In genomic region chr8:77239462-77239861, GRCm38 (mm10) we compare ENCODE assay signal across 22 mouse cellular contexts.
A peak's percentile ranks its signal among the peaks of the same experiment; 100 is the strongest.
DNase-seq lines count a peak whose midpoint lies in the region; ATAC-seq and TF ChIP-seq lines count a peak whose summit lies in the region.
"Had no signal": no experiment of that assay in that cellular context is flagged by ENCODE, and none has a peak within 500 bp of the region (broad histone marks: within the 10 kb centered on the region; RNA-seq: fewer than 3 reads in every experiment).

No protein-coding gene starts in this region.

- TF ChIP-seq EP300 in stomach, postnatal 0 days (optimal IDR thresholded peaks at IDR 0.05): no peak

- H3K36me3 ChIP-seq in forebrain, embryonic 11.5 days (ENCODE audit: control insufficient read depth, insufficient read depth, low read length): no peaks in the 10 kb centered on the region
- H3K36me3 ChIP-seq in forebrain, embryonic 10.5 days (replicated peaks): no peaks in the 10 kb centered on the region
- H3K36me3 ChIP-seq in kidney, postnatal 0 days (ENCODE audit: insufficient read depth, low read length): no peaks in the 10 kb centered on the region
- H3K36me3 ChIP-seq in midbrain, postnatal 0 days (ENCODE audit: insufficient read depth, low read length): no peaks in the 10 kb centered on the region
- H3K36me3 ChIP-seq in midbrain, embryonic 11.5 days (ENCODE audit: control insufficient read depth, insufficient read depth, low read length): no peaks in the 10 kb centered on the region
- H3K36me3 ChIP-seq in stomach, postnatal 0 days (ENCODE audit: control insufficient read depth, insufficient read depth, low read length): no peaks in the 10 kb centered on the region
- no peaks in the 10 kb centered on the region for H3K36me3 ChIP-seq in kidney, adult 2 months (ENCODE audit: control insufficient read depth, insufficient read depth, low read length)
- H3K36me3 ChIP-seq: forebrain, embryonic 15.5 days; heart, embryonic 12.5 days; hindbrain, embryonic 15.5 days; limb, embryonic 12.5 days; liver, embryonic 13.5 days had no signal

- no peaks in the 10 kb centered on the region for H3K27me3 ChIP-seq in forebrain, embryonic 11.5 days (ENCODE audit: control insufficient read depth, insufficient read depth, low read length)
- no peaks in the 10 kb centered on the region for H3K27me3 ChIP-seq in forebrain, embryonic 10.5 days (ENCODE audit: poor library complexity, severe bottlenecking)
- H3K27me3 ChIP-seq in kidney, postnatal 0 days (ENCODE audit: insufficient read depth, low read length): no peaks in the 10 kb centered on the region
- H3K27me3 ChIP-seq in midbrain, postnatal 0 days (ENCODE audit: insufficient read depth, low read length): no peaks in the 10 kb centered on the region
- no peaks in the 10 kb centered on the region for H3K27me3 ChIP-seq in midbrain, embryonic 11.5 days (ENCODE audit: control insufficient read depth, insufficient read depth, low read length)
- H3K27me3 ChIP-seq in stomach, postnatal 0 days (ENCODE audit: control insufficient read depth, insufficient read depth, low read length): no peaks in the 10 kb centered on the region
- H3K27me3 ChIP-seq in kidney, adult 2 months (replicated peaks; ENCODE audit: control insufficient read depth, insufficient read depth, low read length): no peaks in the 10 kb centered on the region
- H3K27me3 ChIP-seq: forebrain, embryonic 15.5 days; heart, embryonic 12.5 days; hindbrain, embryonic 15.5 days; limb, embryonic 12.5 days; liver, embryonic 13.5 days; Patski had no signal

- no peaks in the 10 kb centered on the region for H3K9me3 ChIP-seq in forebrain, embryonic 11.5 days (ENCODE audit: control insufficient read depth, low read length)
- H3K9me3 ChIP-seq in forebrain, embryonic 10.5 days: no peaks in the 10 kb centered on the region
- no peaks in the 10 kb centered on the region for H3K9me3 ChIP-seq in kidney, postnatal 0 days (replicated peaks; ENCODE audit: low read length)
- H3K9me3 ChIP-seq in midbrain, postnatal 0 days (ENCODE audit: low read length): no peaks in the 10 kb centered on the region
- no peaks in the 10 kb centered on the region for H3K9me3 ChIP-seq in midbrain, embryonic 11.5 days (ENCODE audit: control insufficient read depth, low read length)
- H3K9me3 ChIP-seq in stomach, postnatal 0 days (ENCODE audit: control insufficient read depth, low read length): no peaks in the 10 kb centered on the region
- H3K9me3 ChIP-seq: forebrain, embryonic 15.5 days; heart, embryonic 12.5 days; hindbrain, embryonic 15.5 days; limb, embryonic 12.5 days; liver, embryonic 13.5 days had no signal

- H3K4me3 ChIP-seq in forebrain, embryonic 11.5 days (ENCODE audit: low read depth, low read length): no peak overlapping the region
- no peak overlapping the region for H3K4me3 ChIP-seq in forebrain, embryonic 10.5 days
- H3K4me3 ChIP-seq in kidney, postnatal 0 days (replicated peaks; ENCODE audit: low read depth, low read length): no peak overlapping the region
- H3K4me3 ChIP-seq in midbrain, postnatal 0 days (ENCODE audit: low read depth, low read length): no peak overlapping the region
- no peak overlapping the region for H3K4me3 ChIP-seq in midbrain, embryonic 11.5 days (ENCODE audit: low read depth, low read length)
- no peak overlapping the region for H3K4me3 ChIP-seq in stomach, postnatal 0 days (ENCODE audit: low read depth, low read length)
- H3K4me3 ChIP-seq in kidney, adult 2 months (ENCODE audit: insufficient read depth, low read depth, low read length): no peak overlapping the region
- H3K4me3 ChIP-seq: forebrain, embryonic 15.5 days; heart, embryonic 12.5 days; hindbrain, embryonic 15.5 days; limb, embryonic 12.5 days; liver, embryonic 13.5 days had no signal

- no peak for DNase-seq in forebrain, embryonic 11.5 days (ENCODE audit: low spot score)
- DNase-seq in forebrain, embryonic 10.5 days (ENCODE audit: extremely low spot score, low spot score): no peak
- peak; percentile 40 for DNase-seq in kidney, postnatal 0 days (ENCODE audit: low spot score)
- DNase-seq in kidney, postnatal 10 days: no peak
- DNase-seq in midbrain, postnatal 0 days (ENCODE audit: low spot score): peak; percentile 26
- no peak for DNase-seq in midbrain, embryonic 11.5 days (ENCODE audit: low spot score, missing footprints)
- no peak for DNase-seq in stomach, postnatal 0 days (ENCODE audit: low spot score)
- no peak for DNase-seq in kidney, adult 2 months
- DNase-seq: adrenal gland, postnatal 25 days; B cell, adult 2 months; cerebellum, adult 11 months; cerebellum, postnatal 14 days; kidney, adult 8-10 months; kidney, postnatal 36 days; liver, embryonic 13.5 days; lung, postnatal 10 days had no signal

- peak; percentile 45; the same call in 1 of the 2 replicates for TF ChIP-seq CTCF in kidney, postnatal 0 days (IDR thresholded peaks at IDR 0.05; ENCODE audit: low read depth)
- TF ChIP-seq CTCF in midbrain, postnatal 0 days (IDR thresholded peaks at IDR 0.05): peak; percentile 56
- TF ChIP-seq CTCF in stomach, postnatal 0 days (IDR thresholded peaks at IDR 0.05; ENCODE audit: low read depth): peak; percentile 50
- no peak for TF ChIP-seq CTCF in kidney, adult 2 months (conservative IDR thresholded peaks at IDR 0.05; ENCODE audit: insufficient read depth, insufficient read length, low read depth, low read length)

- no peak overlapping the region for H3K9ac ChIP-seq in forebrain, embryonic 11.5 days (ENCODE audit: low read length)
- no peak overlapping the region for H3K9ac ChIP-seq in kidney, postnatal 0 days (ENCODE audit: low read depth, low read length)
- H3K9ac ChIP-seq in midbrain, postnatal 0 days (replicated peaks; ENCODE audit: low read length, poor library complexity, severe bottlenecking): no peak overlapping the region
- no peak overlapping the region for H3K9ac ChIP-seq in midbrain, embryonic 11.5 days (ENCODE audit: low read length)
- no peak overlapping the region for H3K9ac ChIP-seq in stomach, postnatal 0 days (ENCODE audit: low read length)
- H3K9ac ChIP-seq: forebrain, embryonic 15.5 days; heart, embryonic 12.5 days; hindbrain, embryonic 15.5 days; limb, embryonic 12.5 days; liver, embryonic 13.5 days had no signal

- H3K4me1 ChIP-seq in forebrain, embryonic 11.5 days (replicated peaks; ENCODE audit: control insufficient read depth, insufficient read depth, low read length): no peaks in the 10 kb centered on the region
- no peaks in the 10 kb centered on the region for H3K4me1 ChIP-seq in forebrain, embryonic 10.5 days
- H3K4me1 ChIP-seq in kidney, postnatal 0 days (replicated peaks; ENCODE audit: insufficient read depth, low read length): no peaks in the 10 kb centered on the region
- H3K4me1 ChIP-seq in midbrain, postnatal 0 days (ENCODE audit: insufficient read depth, low read length): no peaks in the 10 kb centered on the region
- H3K4me1 ChIP-seq in midbrain, embryonic 11.5 days (ENCODE audit: control insufficient read depth, insufficient read depth, low read length): no peaks in the 10 kb centered on the region
- H3K4me1 ChIP-seq in stomach, postnatal 0 days (replicated peaks; ENCODE audit: control insufficient read depth, insufficient read depth): no peaks in the 10 kb centered on the region; the same call in 1 of the 2 replicates
- H3K4me1 ChIP-seq in kidney, adult 2 months (ENCODE audit: control insufficient read depth, insufficient read depth, low read length): peaks cover 5% of the 10 kb centered on the region
- H3K4me1 ChIP-seq: forebrain, embryonic 15.5 days; hindbrain, embryonic 15.5 days; liver, embryonic 13.5 days had no signal

- no peak overlapping the region for H3K4me2 ChIP-seq in forebrain, embryonic 11.5 days (ENCODE audit: low read depth, low read length, severe bottlenecking)
- no peak overlapping the region for H3K4me2 ChIP-seq in kidney, postnatal 0 days (ENCODE audit: low read length)
- no peak overlapping the region for H3K4me2 ChIP-seq in midbrain, postnatal 0 days (ENCODE audit: low read depth, low read length, poor library complexity, severe bottlenecking)
- no peak overlapping the region for H3K4me2 ChIP-seq in midbrain, embryonic 11.5 days
- no peak overlapping the region for H3K4me2 ChIP-seq in stomach, postnatal 0 days (replicated peaks; ENCODE audit: low read depth)
- H3K4me2 ChIP-seq: forebrain, embryonic 15.5 days; heart, embryonic 12.5 days; hindbrain, embryonic 15.5 days; limb, embryonic 12.5 days; liver, embryonic 13.5 days had no signal

- no peak for TF ChIP-seq POLR2A in kidney, adult 2 months (IDR thresholded peaks at IDR 0.05; ENCODE audit: low read depth, low read length)

- H3K27ac ChIP-seq in forebrain, embryonic 11.5 days (ENCODE audit: low read depth, low read length): no peak overlapping the region
- no peak overlapping the region for H3K27ac ChIP-seq in forebrain, embryonic 10.5 days
- H3K27ac ChIP-seq in kidney, postnatal 0 days: no peak overlapping the region
- no peak overlapping the region for H3K27ac ChIP-seq in midbrain, postnatal 0 days (ENCODE audit: low read depth, low read length)
- H3K27ac ChIP-seq in midbrain, embryonic 11.5 days (ENCODE audit: low read depth, low read length): no peak overlapping the region
- H3K27ac ChIP-seq in stomach, postnatal 0 days (replicated peaks): no peak overlapping the region
- H3K27ac ChIP-seq in kidney, adult 2 months (ENCODE audit: insufficient read depth, low read depth, low read length): no peak overlapping the region
- H3K27ac ChIP-seq: forebrain, embryonic 15.5 days; hindbrain, embryonic 15.5 days; limb, embryonic 12.5 days; liver, embryonic 13.5 days had no signal

- ATAC-seq in forebrain, embryonic 11.5 days (replicated peaks; ENCODE audit: low FRiP score): 0 out of 2 replicates have a peak, but pooled peaks have one; percentile 15
- no peak for ATAC-seq in kidney, postnatal 0 days (replicated peaks; ENCODE audit: low FRiP score, low read depth)
- no peak for ATAC-seq in midbrain, postnatal 0 days (ENCODE audit: low FRiP score)
- no peak for ATAC-seq in midbrain, embryonic 11.5 days (ENCODE audit: low FRiP score)
- no peak for ATAC-seq in stomach, postnatal 0 days (ENCODE audit: low FRiP score, low TSS enrichment)
- ATAC-seq: forebrain, embryonic 15.5 days; midbrain, embryonic 16.5 days; Patski had no signal

Comparison
In these comparisons a context has a peak if more than half of its experiments do, and no peak if none do; other contexts are left out.
1. DNase-seq: peak in kidney, postnatal 0 days (single experiment) and midbrain, postnatal 0 days (single experiment); none in forebrain, embryonic 11.5 days (single experiment), forebrain, embryonic 10.5 days (single experiment), kidney, postnatal 10 days (single experiment), midbrain, embryonic 11.5 days (single experiment), stomach, postnatal 0 days (single experiment) and kidney, adult 2 months (single experiment).